Mouse (Mus musculus) left cerebral cortex, postnatal 14 days (tissue): ENCODE measurements at regions not wholly inside any gene's neighbourhood (a gene's known extent, or its start where the extent isn't known, plus 50 kb on each side); places are given as distances from the start of the nearest gene placed in this dataset.

ENCODE experiments used
- DNase-seq, 2 experiments: peaks; one replicate each; pipeline ENCODE4 v3.0.0; 2021 to 2022; ENCODE audit warnings: low spot score in 2 of 2, mixed read lengths in 1 of 2
- intact Hi-C: fragments of 180-260 bp; cut with DNase I; formaldehyde crosslinking; loops from one replicate; pipeline ENCODE4 v1.15.1; 2025

DNA sequence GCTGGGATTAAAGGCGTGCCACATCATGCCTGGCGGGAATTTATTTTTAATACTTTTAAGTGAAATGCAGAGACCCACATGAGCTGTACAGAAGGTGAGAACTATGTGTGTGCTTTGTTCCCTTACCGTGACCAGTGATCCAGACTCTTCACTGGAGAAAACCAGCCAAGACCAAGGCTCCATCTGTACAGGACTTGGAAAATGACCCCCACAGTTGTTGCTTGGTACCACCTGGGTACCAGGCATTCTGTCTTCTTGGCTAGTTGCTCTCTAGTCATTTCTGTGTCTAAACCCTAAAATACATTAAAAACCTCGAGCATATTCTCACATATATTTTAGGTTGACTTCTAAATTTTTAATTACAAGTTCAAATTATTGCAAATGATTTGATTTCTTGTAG is 491.5 kb upstream of the Nox3 start:
- DNase-seq: no peak
- intact Hi-C loops: no loop called here

DNA sequence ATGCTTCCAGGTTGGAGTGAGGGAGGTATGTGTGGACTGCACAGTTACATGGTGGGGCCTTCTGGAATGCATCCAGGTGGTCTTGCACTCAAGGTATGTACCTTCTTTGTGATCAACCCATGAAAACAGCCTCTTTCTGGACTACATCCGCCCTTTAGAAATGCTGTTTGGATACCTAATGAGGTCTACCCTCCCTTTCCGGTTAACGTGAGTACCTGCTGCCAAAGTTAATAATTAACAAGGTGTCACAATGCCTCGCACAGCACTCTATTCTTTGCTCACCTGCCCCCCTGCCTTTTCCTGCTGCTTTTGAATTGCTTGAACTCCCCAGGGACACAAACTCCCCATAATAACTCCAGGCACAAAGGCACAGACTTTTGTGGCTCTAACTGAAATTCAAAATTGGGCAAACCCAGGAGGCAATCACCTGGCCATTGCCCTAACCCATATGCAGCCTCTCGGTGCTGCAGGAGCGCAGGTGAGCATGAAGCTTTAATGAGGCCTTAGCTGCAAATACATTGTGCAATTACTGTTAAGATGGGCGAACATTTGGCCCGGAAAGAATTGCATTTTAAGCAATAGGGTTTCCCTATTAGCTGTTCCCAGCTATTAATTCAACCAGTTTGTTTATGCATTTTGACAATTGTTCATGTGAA is 500.9 kb upstream of the Nox3 start:
- no peak for DNase-seq
- intact Hi-C loops: no loop called here

DNA sequence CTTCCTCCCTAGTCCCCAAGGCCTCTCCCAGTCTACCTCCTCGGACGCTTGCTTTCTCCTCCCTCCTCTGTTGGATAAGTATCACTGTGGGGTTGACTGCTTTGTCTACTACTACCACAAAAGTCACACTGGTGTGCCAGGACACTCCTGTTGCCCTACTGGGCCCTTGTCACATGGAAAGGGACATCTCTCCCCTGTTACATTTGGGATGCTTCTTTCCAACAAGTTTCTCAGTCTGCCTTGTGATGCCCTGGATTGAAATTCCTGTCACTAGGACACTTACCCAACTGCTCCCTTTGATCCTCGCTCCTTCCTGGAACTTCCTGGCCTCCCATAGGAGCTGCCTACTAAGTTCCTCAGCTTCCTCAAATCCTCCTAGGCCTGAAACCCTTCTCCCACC is 501.9 kb upstream of the Nox3 start:
- DNase-seq: no peak
- intact Hi-C loops: no loop called here

DNA sequence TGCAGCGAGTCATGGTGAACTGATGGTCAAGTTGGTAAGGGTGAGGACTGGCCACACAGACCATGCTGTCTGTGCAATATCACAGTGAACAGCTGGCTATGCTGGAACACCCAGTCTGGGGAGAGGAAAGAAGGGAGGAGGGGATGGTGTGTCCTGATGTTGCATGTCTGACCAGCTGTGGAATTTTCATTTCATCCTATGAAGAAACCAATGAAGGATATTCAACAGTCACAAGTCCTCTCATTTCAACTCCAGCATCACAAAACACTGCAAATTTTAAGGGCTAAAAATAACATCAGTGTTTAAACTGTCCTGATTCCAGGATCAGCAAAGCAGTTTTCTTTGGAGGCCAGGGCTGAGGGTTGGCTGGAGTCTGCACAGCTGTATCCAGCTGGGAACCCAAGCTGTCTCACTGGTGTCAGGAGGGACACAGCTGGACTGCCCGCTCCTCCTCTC is 503.7 kb upstream of the Nox3 start:
- intact Hi-C loops: no loop called here
- DNase-seq: no peak

DNA sequence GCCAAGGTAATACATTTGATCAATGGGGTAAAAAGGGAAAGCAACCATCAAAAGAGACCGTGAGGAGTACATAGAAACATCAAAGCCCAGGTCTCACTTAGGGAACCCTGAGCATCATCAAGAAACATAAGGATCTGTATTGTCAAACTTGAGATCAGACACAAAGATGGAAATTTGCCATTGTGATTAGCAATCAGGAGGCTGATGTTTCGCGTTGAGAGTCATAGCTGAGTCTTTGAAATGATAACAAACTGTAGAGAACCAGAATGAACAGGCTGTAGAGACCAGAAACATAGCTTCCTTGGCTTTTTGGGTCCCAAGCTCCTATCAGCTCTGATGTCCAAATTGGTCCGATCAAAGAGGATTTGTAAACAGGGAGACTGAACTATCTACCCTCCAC is 505.2 kb upstream of the Nox3 start:
- DNase-seq: no peak

DNA sequence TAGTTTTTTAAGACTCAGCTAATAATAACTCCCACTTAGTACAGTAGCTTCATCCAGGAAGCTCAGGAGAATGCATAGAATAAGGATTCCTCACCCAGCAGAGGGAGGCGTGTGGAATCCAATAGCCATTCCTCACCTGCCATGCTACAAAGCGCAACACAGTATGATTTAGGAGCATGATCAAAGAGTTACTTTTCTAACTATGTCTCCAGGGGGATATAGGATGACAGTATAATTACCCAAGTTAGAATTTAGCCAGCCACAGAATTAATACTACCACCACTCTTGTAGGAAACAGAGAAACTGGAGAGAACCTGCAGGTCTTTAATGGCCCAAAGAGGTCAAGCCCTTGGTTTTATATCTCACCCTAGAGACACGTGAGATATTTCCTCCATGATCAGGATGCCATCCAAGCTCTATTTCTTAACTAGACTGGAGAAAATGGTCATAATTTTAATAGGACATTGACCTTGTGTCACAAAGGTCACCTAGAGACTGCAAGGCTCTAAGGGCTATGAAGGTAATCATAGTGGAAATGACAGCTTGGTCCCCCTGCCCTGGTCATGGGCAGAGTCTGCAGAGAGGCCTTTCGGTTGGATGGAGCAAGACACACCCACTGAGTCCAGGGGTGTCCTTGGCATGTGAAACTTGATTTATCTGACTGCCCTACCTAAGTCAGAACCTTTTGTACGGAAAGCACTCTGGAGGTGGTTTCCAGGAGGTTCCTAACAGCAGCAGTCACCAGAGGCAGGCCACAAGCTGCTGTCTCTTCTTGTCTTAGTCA is 512.3 kb upstream of the Nox3 start:
- no peak for DNase-seq
- intact Hi-C loops: no loop called here

More for the DNA sequence above, 505.2 kb upstream of the Nox3 start:
- intact Hi-C loops: no loop called here

DNA sequence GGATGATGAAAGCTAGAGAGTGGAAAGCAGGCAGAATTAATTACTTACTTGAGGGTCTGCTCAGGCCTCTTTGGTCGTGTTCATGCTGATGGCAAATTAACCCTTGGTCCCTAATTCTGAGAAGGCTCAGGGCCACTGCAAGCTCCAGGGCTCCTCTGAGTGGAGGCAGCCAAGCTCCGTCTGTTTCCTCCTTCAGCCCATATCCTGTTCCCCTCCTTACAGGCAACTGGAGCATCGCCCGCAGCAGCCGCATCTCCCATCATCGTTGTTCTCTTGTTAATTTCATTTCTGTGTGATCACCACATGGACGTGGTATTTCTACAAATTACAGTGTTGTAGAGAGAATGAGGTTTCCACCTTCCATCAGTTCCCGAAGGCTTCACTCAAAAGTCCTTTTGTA is 513.6 kb upstream of the Nox3 start:
- intact Hi-C loops: no loop called here
- DNase-seq: no peak

DNA sequence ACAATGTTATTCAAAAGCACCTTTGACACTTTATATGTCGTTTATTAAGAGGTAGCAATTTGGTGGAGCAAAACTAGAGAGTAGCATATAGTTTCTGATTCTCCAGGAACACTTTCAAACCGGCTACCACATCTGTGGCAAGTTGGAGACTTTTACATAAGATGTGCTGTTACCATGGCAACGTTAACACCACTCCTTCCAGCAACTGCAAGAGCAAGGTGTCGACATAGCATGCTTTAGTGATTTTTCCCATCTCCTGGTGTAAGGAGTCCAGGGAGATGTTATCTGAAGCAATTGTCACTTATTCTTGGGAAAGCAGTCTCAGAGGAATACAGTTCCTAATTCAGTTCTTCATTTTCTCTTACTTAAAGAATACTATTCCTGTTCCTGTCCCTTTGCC is 516.5 kb upstream of the Nox3 start:
- intact Hi-C loops: no loop called here
- peak; percentile 50 to 72 for DNase-seq

DNA sequence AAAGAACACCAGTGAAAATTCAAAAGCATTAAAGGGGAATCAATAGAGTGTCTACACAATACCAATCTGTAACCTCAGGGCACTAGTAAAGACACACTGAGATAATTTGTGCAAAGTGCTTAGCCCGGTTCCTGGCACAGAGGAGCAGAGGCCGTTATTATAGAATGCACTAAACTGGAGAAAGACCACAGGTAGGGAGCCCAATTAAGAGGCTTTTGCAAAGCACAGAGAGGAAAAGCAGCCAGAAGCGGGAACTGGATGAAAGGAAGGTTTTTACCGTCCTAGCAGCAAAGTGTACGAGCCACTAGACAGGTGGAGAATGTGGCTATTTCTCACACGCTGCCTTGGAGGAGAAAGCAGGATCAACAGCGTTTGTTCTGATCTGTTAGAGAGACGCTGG is 518.9 kb upstream of the Nox3 start:
- no peak for DNase-seq
- intact Hi-C loops: no loop called here

DNA sequence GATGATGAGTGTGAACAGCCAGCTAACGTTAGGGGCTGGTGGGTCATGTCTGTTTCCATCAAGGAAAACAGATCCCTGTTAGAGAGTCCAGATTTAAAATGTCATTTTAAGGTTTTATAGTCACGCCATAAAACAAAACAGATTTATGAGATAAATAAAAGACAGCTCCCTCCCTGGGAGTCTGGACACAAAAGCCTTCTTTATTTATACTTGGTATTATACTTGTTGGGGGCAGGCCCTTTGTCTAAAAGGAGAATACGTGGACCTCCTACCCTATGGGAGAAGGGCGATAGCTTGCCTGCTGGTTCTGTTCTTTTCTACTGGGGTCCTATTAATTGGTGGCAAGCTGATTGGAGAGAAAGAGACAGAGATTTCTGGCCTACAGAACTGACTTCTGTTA is 520.1 kb upstream of the Nox3 start:
- DNase-seq: no peak
- intact Hi-C loops: no loop called here

DNA sequence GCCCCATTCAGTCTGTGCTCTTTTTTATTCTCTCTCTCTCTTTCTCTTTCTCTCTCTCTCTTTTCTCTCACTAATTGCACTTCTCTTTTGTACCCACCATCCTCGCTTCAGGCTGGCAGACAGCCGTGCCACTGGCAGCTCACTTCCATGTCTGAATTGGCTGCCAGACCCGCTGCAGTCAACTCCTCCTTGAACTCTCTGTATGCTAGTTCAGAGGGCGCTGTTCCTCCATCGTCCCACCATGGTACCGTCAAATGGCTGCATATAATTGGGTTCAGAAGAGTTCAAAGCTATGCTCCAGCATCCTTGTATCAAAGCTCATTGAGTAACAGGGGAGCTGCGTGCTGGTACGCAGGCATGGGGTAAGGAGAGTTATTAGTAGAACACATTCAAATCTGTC is 520.7 kb upstream of the Nox3 start:
- no peak for DNase-seq
- intact Hi-C loops: no loop called here

DNA sequence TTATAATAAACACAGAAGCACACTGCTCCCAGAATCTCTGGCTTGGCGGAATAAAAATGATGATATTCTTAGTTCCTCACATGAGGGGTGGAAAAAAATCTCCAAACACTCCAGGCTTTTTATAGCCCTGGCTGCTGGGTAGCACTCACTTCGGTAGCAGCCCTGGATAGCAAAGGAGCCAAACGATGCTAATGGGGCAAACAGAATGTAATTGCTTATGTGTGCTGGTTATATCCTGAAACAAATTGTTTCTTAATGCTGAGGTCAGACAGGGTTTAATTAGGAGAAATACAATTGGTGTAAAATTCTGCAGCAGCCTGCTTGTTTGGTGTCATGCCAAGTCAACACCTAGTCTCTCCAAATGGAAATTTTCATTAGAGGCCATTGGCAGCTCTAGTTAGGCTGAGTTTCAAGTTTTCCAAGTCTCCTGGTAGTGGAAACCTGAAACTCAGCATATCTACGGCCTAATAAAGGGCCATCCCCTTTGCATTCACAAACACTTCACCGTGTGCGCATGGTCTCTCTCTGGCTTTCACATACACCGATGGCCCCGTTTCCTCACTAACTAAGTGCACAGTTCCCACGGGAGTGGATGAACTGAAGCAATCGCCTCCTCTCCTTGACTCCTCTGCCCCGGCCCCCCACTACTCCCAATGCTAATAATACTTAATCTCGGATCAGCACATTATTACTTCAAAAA is 524.8 kb upstream of the Nox3 start:
- intact Hi-C loops: no loop called here
- DNase-seq: peak; percentile 37 to 46

DNA sequence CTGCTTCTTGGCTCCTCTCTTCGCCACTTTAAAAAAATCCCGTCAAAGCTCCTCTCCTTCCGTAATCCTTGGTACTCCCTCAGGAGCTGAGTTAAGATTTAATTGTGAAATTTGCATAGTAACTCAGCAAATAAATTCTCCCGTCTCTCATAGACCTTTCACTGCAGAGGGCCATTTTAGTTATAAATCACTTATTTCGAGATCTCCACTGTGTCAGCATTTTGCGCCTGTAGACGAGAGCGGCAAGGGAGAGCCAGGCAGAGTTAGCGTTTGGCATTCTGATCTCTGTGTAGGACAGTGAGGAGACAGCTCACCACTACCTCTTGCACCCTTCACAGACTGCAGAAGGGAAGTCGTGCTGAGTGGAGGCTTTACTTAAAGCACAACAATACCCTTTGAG is 531.8 kb upstream of the Nox3 start:
- DNase-seq: no peak
- intact Hi-C loops: no loop called here

DNA sequence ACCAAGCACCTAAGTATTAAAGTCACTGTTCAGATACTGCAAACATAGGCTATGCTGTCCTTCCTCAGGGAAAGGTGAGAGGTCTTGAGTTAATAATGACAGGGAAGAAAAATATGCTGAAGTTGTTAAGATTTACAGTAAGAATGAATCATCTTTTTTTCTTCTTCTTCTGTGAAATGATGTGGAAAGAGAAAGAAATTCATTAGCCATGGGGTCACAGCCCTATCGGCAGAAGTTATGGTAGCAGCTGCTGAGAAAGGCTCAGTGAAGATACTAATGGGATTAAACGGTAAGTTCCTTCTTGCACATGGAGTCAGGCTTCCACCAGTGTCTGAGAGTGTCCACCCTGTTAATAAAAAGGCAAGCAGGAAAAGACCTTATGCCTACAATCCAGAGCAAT is 533.9 kb upstream of the Nox3 start:
- intact Hi-C loops: no loop called here
- DNase-seq: no peak

DNA sequence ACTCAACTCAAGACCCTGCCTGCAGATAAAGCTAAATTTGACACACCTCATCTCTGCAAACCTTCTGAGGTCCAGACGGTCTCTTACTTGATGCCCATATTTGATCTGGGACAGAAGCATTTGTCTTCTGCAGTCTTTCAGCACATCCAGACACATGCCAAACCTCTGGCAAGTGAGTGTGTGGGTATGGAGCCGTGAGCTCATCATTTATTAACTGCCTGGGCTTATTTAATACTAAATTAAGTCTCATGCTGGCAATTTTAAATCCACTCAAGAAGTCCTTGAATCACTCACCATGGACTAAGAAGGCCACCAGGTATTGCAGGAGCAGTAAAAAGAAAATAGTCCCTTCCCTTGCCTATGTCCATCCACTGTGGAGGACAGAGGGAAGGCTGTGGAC is 554.4 kb upstream of the Nox3 start:
- no peak for DNase-seq
- intact Hi-C loops: no loop called here

DNA sequence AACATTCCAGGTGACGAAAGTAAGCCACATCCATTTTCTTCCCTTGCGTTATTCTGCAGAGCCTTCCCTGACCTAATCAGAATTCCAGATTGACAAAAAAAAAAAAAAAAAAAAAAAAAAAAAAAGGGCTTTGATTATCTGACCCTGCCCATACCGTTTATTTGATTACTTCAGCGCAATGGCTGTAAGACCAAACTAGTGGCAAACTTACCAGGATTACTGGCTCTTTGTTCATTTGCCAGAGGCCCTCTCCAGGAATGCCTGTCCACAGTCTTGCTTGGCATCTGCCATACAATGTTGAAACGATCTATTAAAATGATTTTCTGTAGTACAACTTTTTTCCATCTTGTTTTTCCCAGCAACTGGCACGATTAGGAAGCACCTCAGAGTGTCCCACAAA is 569.4 kb upstream of the Nox3 start:
- intact Hi-C loops: no loop called here

DNA sequence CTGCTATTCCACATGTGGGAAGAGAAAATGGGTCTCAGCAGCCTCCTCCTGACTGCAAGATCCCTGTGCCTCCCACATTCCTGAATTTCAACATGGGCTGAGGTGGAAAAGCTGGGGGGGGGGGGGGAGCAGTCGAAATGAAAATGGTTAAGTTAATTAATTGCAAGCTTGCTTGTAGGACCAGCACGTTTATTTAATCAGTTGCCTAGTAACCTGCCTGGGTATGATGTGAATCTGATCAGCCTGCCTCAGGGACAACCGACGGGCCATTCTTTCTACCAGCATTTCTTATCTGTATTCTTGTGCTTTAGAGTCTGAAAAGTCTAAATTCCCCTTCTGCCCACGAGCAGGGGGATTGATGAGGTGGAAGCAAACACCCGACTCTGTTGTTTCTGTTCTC is 569.9 kb upstream of the Nox3 start:
- no peak for DNase-seq
- intact Hi-C loops: no loop called here

More for the DNA sequence above, 569.4 kb upstream of the Nox3 start:
- DNase-seq: no peak

DNA sequence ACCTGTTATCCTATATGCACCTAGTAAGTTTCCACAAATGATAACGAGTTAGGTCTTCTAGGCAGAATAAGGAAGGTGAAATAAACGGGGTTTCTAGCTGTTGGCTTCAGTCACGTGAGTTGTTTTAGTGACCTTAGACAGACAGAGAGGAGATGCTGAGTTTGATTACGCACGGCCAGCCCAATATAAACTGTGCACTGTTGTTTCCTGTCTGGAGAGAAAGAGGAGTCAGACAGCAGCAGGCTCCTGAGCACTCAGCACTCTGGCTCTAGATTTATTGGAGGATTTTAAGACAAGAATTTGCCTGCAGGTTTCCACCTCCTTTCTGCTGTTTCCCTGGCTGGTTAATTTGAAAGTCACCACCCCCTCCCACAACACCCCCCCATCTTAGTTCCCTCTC is 570.4 kb upstream of the Nox3 start:
- intact Hi-C loops: no loop called here

DNA sequence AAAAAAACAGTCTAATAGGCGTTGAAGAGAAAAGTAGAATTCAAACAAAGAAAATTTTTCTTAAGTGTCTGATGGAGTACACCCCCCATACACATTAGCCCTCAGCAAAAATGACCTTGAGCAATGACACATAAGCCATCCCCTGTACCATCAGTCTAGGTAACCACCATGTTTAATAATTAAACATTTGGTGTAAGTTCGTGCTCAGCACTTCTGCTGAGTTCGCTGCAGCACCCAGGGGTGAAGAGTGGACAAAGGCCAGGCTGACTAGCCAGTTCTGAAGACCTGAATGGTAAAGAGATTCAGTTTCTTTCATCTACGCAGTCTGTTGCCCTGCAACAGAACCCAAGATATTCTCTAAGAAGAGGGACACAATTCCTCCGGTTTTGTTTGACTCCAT is 572.3 kb upstream of the Nox3 start:
- intact Hi-C loops: no loop called here

More for the DNA sequence above, 570.4 kb upstream of the Nox3 start:
- peak in 1 of 2 experiments; percentile 9 for DNase-seq

DNA sequence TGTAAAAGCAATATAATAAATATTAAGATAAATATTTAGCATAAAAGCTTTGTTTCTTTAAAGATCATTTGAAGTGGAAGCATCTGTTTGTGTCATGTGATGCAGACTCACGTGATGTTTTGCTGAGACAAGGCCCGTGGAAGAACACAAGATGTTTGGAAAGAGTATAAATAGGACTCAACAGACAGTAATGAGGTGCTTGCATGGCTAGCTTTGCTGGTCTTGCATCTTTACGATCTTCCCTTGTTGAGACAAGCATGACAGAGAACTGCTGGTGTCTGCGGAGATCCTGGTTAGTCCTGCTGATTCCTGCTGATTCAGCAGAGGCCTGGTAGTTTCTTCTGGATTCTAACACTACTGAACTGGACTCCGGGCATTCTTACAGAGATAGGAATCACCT is 576.4 kb upstream of the Nox3 start:
- no peak for DNase-seq
- intact Hi-C loops: no loop called here

More for the DNA sequence above, 572.3 kb upstream of the Nox3 start:
- DNase-seq: no peak

DNA sequence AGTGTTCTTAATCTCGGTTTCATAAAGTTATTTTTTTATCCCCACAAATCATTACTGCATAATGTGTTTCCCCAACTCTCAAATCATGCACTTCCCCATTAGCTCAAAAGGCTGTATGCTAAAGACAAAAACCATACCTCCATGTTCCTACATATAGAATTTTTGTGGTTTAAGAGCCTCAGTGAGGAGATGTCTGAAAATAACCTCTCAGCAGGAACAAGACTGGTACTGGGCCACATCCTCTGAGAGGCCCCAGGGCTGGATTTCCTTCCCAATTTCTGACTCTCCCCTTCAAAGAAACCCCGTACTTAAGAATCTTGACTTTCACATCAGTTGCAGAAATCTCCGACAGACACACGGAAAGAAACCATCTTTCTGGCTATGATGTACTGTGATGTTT is 580.7 kb upstream of the Nox3 start:
- DNase-seq: no peak
- intact Hi-C loops: no loop called here
